Mouse (Mus musculus) E14TG2a.4 (cell line): ENCODE data around the gene Dpp6.

Experiments used
- CTCF ChIP-seq: conservative IDR thresholded peaks from 2 replicates; pipeline ENCODE4 v1.5.1; 2014; ENCODE audit warnings: low read length
- NANOG ChIP-seq: IDR thresholded peaks from 2 replicates; pipeline ENCODE4 v1.6.1; 2014; ENCODE audit warnings: borderline replicate concordance, low read length, mixed read lengths
- POU5F1 ChIP-seq: IDR thresholded peaks from 2 replicates; pipeline ENCODE4 v1.6.1; 2014; ENCODE audit warnings: low read length, borderline replicate concordance

GRCm38 (mm10) chr5:27632151-27632550 lies 815.1 kb downstream of the Dpp6 start:
- no peak for TF ChIP-seq CTCF
- no peak for TF ChIP-seq POU5F1
- TF ChIP-seq NANOG = no peak
